Mouse (Mus musculus): Measurements from ENCODE around the gene Agap1. TPM values are rescaled to one million over a fixed set of nuclear protein-coding genes. Genes with fewer than 3 reads are reported as not detected.

The Agap1 gene
- polyA plus RNA-seq, 1 experiment from 2014 or later, result 7.2 TPM

DNA sequence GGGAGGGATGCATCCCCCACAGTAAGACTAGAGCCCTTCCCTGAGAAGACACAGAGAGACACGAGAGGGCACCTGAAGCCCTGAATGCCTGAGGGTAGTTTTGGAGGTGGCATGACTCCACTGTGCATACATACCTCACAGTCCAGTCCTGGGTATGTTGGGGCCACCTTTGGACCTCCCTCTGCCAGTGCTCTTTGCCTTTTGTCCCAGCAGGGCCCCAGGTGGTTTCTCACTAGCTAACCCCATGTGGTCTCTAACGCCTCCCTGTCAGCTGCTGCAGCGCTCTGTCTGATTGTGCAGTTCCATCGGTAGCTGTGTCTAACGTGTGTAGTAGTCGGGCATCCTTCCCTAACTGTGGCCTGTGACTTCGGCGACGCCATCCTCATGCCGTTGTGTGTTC, 172.3 kb downstream of the Agap1 start:
- H3K36me3 ChIP-seq, result no peaks in the 10 kb centered on the region; the same call in 1 of the 2 replicates
- H3K9me3 ChIP-seq (replicated peaks), result no peaks in the 10 kb centered on the region
- WGBS, result 75% methylated on average over 10 of the region's 10 CpGs
- peaks cover 41% of the 10 kb centered on the region for H3K4me1 ChIP-seq (replicated peaks)
- no peak overlapping the region for H3K27ac ChIP-seq
- H3K9ac ChIP-seq, result no peak overlapping the region
- ATAC-seq (replicated peaks; ENCODE audit: insufficient number of reproducible peaks, insufficient read depth, low FRiP score, low read depth), result no peak
- no peak overlapping the region for H3K4me2 ChIP-seq
- no peaks in the 10 kb centered on the region for H3K27me3 ChIP-seq
- H3K4me3 ChIP-seq, result no peak overlapping the region

GRCm38 (mm10) chr1:89627650-89628049, 173.0 kb downstream of the Agap1 start:
- Histone ChIP-seq H3K4me1 (replicated peaks) (peaks cover 34% of the 10 kb centered on the region), H3K36me3 (no peaks in the 10 kb centered on the region; the same call in 1 of the 2 replicates), H3K9me3 (replicated peaks) (no peaks in the 10 kb centered on the region), H3K4me2 (no peak overlapping the region), H3K4me3 (no peak overlapping the region), H3K9ac (no peak overlapping the region), H3K27me3 (no peaks in the 10 kb centered on the region), H3K27ac (no peak overlapping the region)
- WGBS, result 50% methylated on average over 3 of the region's 3 CpGs
- ATAC-seq (replicated peaks; ENCODE audit: insufficient number of reproducible peaks, insufficient read depth, low FRiP score, low read depth), result no peak

GRCm38 (mm10) chr1:89630836-89631235, 176.2 kb downstream of the Agap1 start:
- Histone ChIP-seq H3K27me3 (no peaks in the 10 kb centered on the region), H3K9me3 (replicated peaks) (no peaks in the 10 kb centered on the region), H3K36me3 (peaks cover 10% of the 10 kb centered on the region; the same call in 1 of the 2 replicates), H3K27ac (no peak overlapping the region), H3K4me3 (no peak overlapping the region), H3K4me1 (replicated peaks) (peaks cover 9% of the 10 kb centered on the region), H3K4me2 (no peak overlapping the region), H3K9ac (no peak overlapping the region)
- 55% methylated on average over 4 of the region's 4 CpGs for WGBS
- no peak for ATAC-seq (replicated peaks; ENCODE audit: insufficient number of reproducible peaks, insufficient read depth, low FRiP score, low read depth)

GRCm38 (mm10) chr1:89631747-89632146, 177.1 kb downstream of the Agap1 start:
- Histone ChIP-seq H3K4me2 (no peak overlapping the region), H3K9me3 (replicated peaks) (no peaks in the 10 kb centered on the region), H3K27ac (no peak overlapping the region), H3K9ac (no peak overlapping the region), H3K36me3 (peaks cover 10% of the 10 kb centered on the region; the same call in 1 of the 2 replicates), H3K4me3 (no peak overlapping the region), H3K27me3 (no peaks in the 10 kb centered on the region), H3K4me1 (replicated peaks) (peaks cover 13% of the 10 kb centered on the region)
- ATAC-seq (replicated peaks; ENCODE audit: insufficient number of reproducible peaks, insufficient read depth, low FRiP score, low read depth), result no peak
- WGBS, result 39% methylated on average over 1 of the region's 1 CpGs

- H3K4me3 ChIP-seq, result no peak overlapping the region
- no peak overlapping the region for H3K27ac ChIP-seq
- ATAC-seq (replicated peaks; ENCODE audit: insufficient number of reproducible peaks, insufficient read depth, low FRiP score, low read depth), result no peak
- 72% methylated on average over 14 of the region's 14 CpGs for WGBS
- H3K36me3 ChIP-seq, result peaks cover 10% of the 10 kb centered on the region; the same call in 1 of the 2 replicates
- H3K27me3 ChIP-seq, result no peaks in the 10 kb centered on the region
- H3K4me1 ChIP-seq (replicated peaks), result peaks cover 13% of the 10 kb centered on the region; the same call in 1 of the 2 replicates
- H3K9ac ChIP-seq, result no peak overlapping the region
- no peak overlapping the region for H3K4me2 ChIP-seq
- H3K9me3 ChIP-seq (replicated peaks), result no peaks in the 10 kb centered on the region
Observed at GRCm38 (mm10) chr1:89634055-89634454, 179.4 kb downstream of the Agap1 start.

DNA sequence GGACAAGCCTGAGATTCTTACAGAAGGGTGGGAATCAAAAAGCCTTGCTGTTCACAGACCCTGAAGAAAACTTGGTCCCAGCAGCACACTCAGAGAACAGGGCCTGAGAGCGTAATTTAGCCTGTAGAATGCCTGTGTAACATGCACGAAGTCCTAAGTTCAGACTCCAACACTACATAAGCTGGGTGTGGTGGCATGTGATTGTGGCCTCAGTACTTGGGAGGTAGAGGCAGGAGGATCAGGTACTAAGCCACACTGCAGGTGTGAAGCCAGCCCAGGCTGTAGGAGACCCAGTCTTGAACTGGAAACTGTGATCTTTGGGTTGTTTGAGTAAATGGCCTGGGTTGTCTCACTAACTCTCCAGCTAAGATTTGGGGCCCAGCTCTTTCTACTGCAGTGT, 180.5 kb downstream of the Agap1 start:
- Histone ChIP-seq H3K9ac (no peak overlapping the region), H3K4me3 (no peak overlapping the region), H3K27ac (no peak overlapping the region), H3K4me1 (replicated peaks) (peaks cover 13% of the 10 kb centered on the region; the same call in 1 of the 2 replicates), H3K36me3 (peaks cover 10% of the 10 kb centered on the region; the same call in 1 of the 2 replicates), H3K9me3 (replicated peaks) (no peaks in the 10 kb centered on the region), H3K4me2 (no peak overlapping the region), H3K27me3 (no peaks in the 10 kb centered on the region)
- ATAC-seq (replicated peaks; ENCODE audit: insufficient number of reproducible peaks, insufficient read depth, low FRiP score, low read depth), result no peak
- WGBS, result 97% methylated on average over 2 of the region's 2 CpGs

DNA sequence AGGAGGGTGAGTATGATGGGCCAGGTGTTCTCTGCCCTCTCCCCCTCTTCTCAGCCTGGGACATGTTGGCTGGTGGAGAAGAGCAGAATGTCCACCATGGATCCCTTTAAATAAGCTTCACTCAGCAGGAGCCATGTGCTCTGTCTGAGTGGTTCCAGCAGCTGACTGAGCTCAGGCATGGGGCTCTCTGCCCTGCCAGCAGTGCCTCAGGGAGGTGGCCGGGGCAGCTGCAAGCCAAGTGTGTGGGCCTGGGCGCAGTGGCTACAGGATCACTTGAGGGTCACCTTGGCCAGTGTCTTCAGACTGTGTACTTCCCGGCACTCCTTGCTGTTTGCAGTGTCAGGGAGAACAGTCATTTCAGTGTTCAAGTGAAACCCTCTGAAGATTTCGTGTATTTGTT, 183.1 kb downstream of the Agap1 start:
- ATAC-seq (replicated peaks; ENCODE audit: insufficient number of reproducible peaks, insufficient read depth, low FRiP score, low read depth), result peak; percentile 44; the same call in 1 of the 2 replicates
- no peak overlapping the region for H3K9ac ChIP-seq
- H3K4me2 ChIP-seq, result no peak overlapping the region
- no peak overlapping the region for H3K4me3 ChIP-seq
- H3K4me1 ChIP-seq (replicated peaks), result peaks cover 13% of the 10 kb centered on the region; the same call in 1 of the 2 replicates
- H3K27ac ChIP-seq, result peak overlapping the region; percentile 12
- H3K36me3 ChIP-seq, result peaks cover 10% of the 10 kb centered on the region; the same call in 1 of the 2 replicates
- 77% methylated on average over 4 of the region's 4 CpGs for WGBS
- H3K9me3 ChIP-seq (replicated peaks), result no peaks in the 10 kb centered on the region
- H3K27me3 ChIP-seq, result no peaks in the 10 kb centered on the region

DNA sequence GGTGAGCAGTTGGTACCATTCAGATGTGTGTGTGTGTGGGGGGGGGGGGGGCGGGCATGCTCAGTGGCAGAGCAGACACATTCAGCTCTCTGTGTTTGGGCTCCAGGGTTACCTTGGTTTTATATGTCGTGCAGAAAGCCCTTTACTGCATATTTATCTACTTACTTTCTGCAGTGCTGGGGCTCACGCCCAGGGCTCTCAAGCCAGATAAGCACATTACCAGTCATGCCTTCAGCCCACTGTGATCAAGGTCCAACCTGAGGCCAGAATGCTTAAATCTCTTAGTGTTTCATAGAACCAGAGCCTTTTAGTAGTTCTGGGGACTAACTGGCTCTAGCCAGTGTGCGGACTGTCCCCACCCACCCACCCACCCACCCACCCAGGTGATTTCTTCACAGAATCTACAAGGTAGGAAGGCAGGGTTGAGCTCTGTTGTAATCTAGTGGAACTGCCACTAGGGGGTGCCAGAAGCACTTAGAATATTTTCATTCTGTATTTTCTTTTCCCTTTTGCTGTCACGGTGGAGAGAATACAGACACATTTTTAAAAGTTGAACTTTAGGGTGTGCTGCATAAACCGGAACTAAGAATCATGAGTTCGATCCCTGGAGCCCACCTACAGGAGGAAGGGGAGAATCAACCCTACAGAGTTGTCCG, 189.0 kb downstream of the Agap1 start:
- Histone ChIP-seq H3K4me2 (peak overlapping the region; percentile 34), H3K36me3 (no peaks in the 10 kb centered on the region), H3K4me1 (replicated peaks) (peaks cover 7% of the 10 kb centered on the region), H3K27me3 (no peaks in the 10 kb centered on the region), H3K9ac (no peak overlapping the region), H3K27ac (peak overlapping the region; percentile 22; the same call in 1 of the 2 replicates), H3K9me3 (replicated peaks) (no peaks in the 10 kb centered on the region), H3K4me3 (no peak overlapping the region)
- ATAC-seq (replicated peaks; ENCODE audit: insufficient number of reproducible peaks, insufficient read depth, low FRiP score, low read depth), result no peak
- 52% methylated on average over 8 of the region's 8 CpGs for WGBS

- Histone ChIP-seq H3K4me2 (peak overlapping the region; percentile 34), H3K27ac (peak overlapping the region; percentile 22; the same call in 1 of the 2 replicates), H3K36me3 (no peaks in the 10 kb centered on the region), H3K4me1 (replicated peaks) (peaks cover 7% of the 10 kb centered on the region), H3K9me3 (replicated peaks) (no peaks in the 10 kb centered on the region), H3K4me3 (no peak overlapping the region), H3K27me3 (no peaks in the 10 kb centered on the region), H3K9ac (no peak overlapping the region)
- WGBS, result 55% methylated on average over 11 of the region's 11 CpGs
- ATAC-seq (replicated peaks; ENCODE audit: insufficient number of reproducible peaks, insufficient read depth, low FRiP score, low read depth), result peak; percentile 60; the same call in 1 of the 2 replicates
Observed at GRCm38 (mm10) chr1:89644120-89644519, 189.5 kb downstream of the Agap1 start.

- Histone ChIP-seq H3K4me2 (no peak overlapping the region), H3K9me3 (replicated peaks) (no peaks in the 10 kb centered on the region), H3K4me1 (replicated peaks) (peaks cover 7% of the 10 kb centered on the region), H3K9ac (no peak overlapping the region), H3K27ac (no peak overlapping the region), H3K4me3 (no peak overlapping the region), H3K36me3 (no peaks in the 10 kb centered on the region), H3K27me3 (no peaks in the 10 kb centered on the region)
- ATAC-seq (replicated peaks; ENCODE audit: insufficient number of reproducible peaks, insufficient read depth, low FRiP score, low read depth), result no peak; the same call in 1 of the 2 replicates
- WGBS, result 20% methylated on average over 4 of the region's 4 CpGs
Observed at GRCm38 (mm10) chr1:89646326-89647018, 191.9 kb downstream of the Agap1 start.

- ATAC-seq (replicated peaks; ENCODE audit: insufficient number of reproducible peaks, insufficient read depth, low FRiP score, low read depth), result no peak
- Histone ChIP-seq H3K27me3 (no peaks in the 10 kb centered on the region), H3K4me3 (no peak overlapping the region), H3K4me1 (replicated peaks) (peaks cover 7% of the 10 kb centered on the region), H3K9me3 (replicated peaks) (no peaks in the 10 kb centered on the region), H3K36me3 (no peaks in the 10 kb centered on the region), H3K27ac (no peak overlapping the region), H3K9ac (no peak overlapping the region), H3K4me2 (no peak overlapping the region)
- WGBS, result 79% methylated on average over 8 of the region's 8 CpGs
Observed at GRCm38 (mm10) chr1:89647505-89647904, 192.9 kb downstream of the Agap1 start.

All from heart, embryonic 15.5 days (tissue).